Mouse (Mus musculus): ENCODE results near the gene Crabp2.

Crabp2 gene

GRCm38 (mm10) chr3:87958476-87958875 is 10.0 kb downstream of the Crabp2 start:
- no peak for DNase-seq (ENCODE audit: low spot score in 2 of 2)

- DNase-seq (ENCODE audit: low spot score in 2 of 2), result no peak
Observed at GRCm38 (mm10) chr3:87958967-87959366, 10.5 kb downstream of the Crabp2 start.

GRCm38 (mm10) chr3:87959371-87959770 is 10.9 kb downstream of the Crabp2 start:
- DNase-seq (ENCODE audit: low spot score in 2 of 2), result no peak

GRCm38 (mm10) chr3:87960191-87960585 is 11.7 kb downstream of the Crabp2 start:
- no peak for DNase-seq (ENCODE audit: low spot score in 2 of 2)

- peak; percentile 69 to 84 for DNase-seq (ENCODE audit: low spot score in 2 of 2)
Observed at GRCm38 (mm10) chr3:87960586-87961191, 12.2 kb downstream of the Crabp2 start.

- DNase-seq (ENCODE audit: low spot score in 2 of 2), result peak in 1 of 2 experiments; percentile 31
Observed at GRCm38 (mm10) chr3:87970184-87970938, 21.9 kb downstream of the Crabp2 start.

GRCm38 (mm10) chr3:87970939-87971488 is 22.5 kb downstream of the Crabp2 start, which contains the start of gene Nes:
Nes (plus strand) TSS chr3:87971078.
- DNase-seq (ENCODE audit: low spot score in 2 of 2), result no peak

- DNase-seq (ENCODE audit: low spot score in 2 of 2), result no peak
Observed at GRCm38 (mm10) chr3:87971489-87972202, 23.2 kb downstream of the Crabp2 start.

- no peak for DNase-seq (ENCODE audit: low spot score in 2 of 2)
Observed at GRCm38 (mm10) chr3:87972203-87972664, 23.8 kb downstream of the Crabp2 start.

GRCm38 (mm10) chr3:87972776-87973175 is 24.3 kb downstream of the Crabp2 start:
- DNase-seq (ENCODE audit: low spot score in 2 of 2), result no peak

GRCm38 (mm10) chr3:87973593-87974380 is 25.3 kb downstream of the Crabp2 start:
- DNase-seq (ENCODE audit: low spot score in 2 of 2), result peak in 1 of 2 experiments; percentile 52

- DNase-seq (ENCODE audit: low spot score in 2 of 2), result peak in 1 of 2 experiments; percentile 56
Observed at GRCm38 (mm10) chr3:87974381-87974987, 26.0 kb downstream of the Crabp2 start.

GRCm38 (mm10) chr3:87979493-87979892 is 31.0 kb downstream of the Crabp2 start:
- DNase-seq (ENCODE audit: low spot score in 2 of 2), result peak in 1 of 2 experiments; percentile 56

GRCm38 (mm10) chr3:87980085-87980484 is 31.6 kb downstream of the Crabp2 start:
- DNase-seq (ENCODE audit: low spot score in 2 of 2), result peak in 1 of 2 experiments; percentile 51

- DNase-seq (ENCODE audit: low spot score in 2 of 2), result peak in 1 of 2 experiments; percentile 55
Observed at GRCm38 (mm10) chr3:87980728-87981127, 32.3 kb downstream of the Crabp2 start.

- DNase-seq (ENCODE audit: low spot score in 2 of 2), result no peak
Observed at GRCm38 (mm10) chr3:87981214-87981760, 32.8 kb downstream of the Crabp2 start.

- no peak for DNase-seq (ENCODE audit: low spot score in 2 of 2)
Observed at GRCm38 (mm10) chr3:87981894-87982835, 33.7 kb downstream of the Crabp2 start.

GRCm38 (mm10) chr3:87982836-87983601 is 34.6 kb downstream of the Crabp2 start:
- DNase-seq (ENCODE audit: low spot score in 2 of 2), result peak in 1 of 2 experiments; percentile 58

GRCm38 (mm10) chr3:87983627-87984026 is 35.2 kb downstream of the Crabp2 start:
- DNase-seq (ENCODE audit: low spot score in 2 of 2), result no peak

Measured in spleen, postnatal 4 days (tissue).